Mouse (Mus musculus): Measurements from ENCODE around the gene Pla2r1.

The Pla2r1 gene

DNA sequence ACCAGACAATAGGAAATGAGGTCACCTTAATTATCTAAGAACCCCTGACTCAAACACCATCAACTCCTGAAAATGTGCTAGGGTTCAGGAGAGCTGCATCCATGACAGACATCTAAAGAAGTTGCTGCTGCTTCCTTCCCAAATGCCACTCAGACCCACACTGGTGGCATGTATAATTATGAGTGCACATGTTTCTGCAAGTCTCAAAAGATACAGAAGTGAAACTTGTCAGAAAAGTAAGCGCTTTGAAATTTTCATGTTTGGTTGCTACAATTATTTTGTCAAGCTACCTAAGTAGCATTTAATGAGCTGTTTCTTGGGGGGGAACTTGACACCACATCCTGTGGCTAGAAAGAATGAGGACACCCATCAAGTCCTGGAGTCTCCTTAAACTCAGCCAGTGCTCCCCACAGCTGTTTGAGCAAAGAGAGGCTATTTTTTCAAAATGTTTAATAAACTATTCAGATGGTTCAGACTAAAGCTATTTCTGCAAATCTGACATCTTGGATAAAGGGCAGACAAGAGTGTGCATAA, 52.5 kb downstream of the Pla2r1 start:
- DNase-seq, result no peak

GRCm38 (mm10) chr2:60479906-60480305, 73.2 kb downstream of the Pla2r1 start:
- DNase-seq, result peak; percentile 70

- DNase-seq, result no peak
Measured at GRCm38 (mm10) chr2:60478778-60479177, 74.3 kb downstream of the Pla2r1 start.

DNA sequence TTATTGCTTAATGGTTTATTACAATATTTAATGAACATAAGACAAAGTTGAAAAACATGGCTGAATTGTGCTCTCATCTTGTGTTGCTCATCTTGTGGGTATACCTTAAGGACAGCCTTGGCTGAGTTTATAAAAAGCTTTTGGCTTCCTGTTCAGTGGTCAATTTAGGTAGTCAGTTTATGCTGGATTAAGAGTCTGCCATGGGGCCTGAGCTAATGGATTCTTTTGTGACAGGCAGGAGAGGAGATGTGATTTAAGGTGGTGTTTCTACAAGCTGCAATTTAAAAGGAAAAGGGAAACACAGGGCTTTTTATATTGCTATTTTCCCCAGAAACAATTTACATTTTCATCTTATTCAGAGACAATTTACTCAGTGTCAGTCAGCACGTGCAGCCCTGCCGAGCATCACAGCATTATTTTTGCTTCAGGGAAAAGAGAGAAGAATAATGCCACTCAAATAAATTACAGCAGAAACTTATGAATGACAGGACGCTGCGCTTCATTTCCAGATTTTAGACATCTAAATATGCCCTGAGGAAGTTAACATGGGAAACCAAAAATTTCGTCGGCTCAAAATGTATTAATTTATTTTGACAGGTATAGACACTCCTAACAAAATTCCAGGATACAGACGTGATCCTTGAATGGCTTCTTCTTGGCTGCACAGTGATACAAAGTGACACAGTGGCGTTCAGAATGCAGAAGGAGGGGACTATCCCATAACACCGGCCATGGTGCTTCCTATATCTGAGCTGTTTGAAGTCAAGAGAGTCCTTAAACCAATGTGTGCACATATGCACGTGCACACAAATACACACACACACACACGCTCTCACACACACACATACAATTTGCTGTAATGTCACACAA, 84.0 kb downstream of the Pla2r1 start:
- no peak for DNase-seq

GRCm38 (mm10) chr2:60452376-60452775, 100.7 kb downstream of the Pla2r1 start:
- no peak for DNase-seq

GRCm38 (mm10) chr2:60451119-60451773, 101.9 kb downstream of the Pla2r1 start:
- no peak for DNase-seq

DNA sequence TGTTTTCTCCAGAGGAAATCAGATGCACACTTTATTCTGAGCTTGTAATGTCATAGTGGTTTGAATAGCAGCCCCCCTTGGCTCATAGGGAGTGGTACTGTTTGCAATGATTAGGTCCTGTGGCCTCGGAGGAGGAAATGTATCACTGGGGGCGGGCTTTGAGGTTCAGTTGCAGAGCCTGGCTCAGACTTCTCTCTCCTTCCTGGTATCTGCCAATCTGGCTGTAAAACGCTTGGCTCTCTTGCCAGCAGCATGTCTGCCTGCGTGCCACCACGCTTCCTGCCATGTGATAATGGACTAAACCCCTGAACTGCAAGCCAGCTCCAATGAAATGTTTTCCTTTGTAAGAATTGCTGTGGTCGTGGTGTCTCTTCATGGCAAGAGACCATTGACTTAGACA, 103.4 kb downstream of the Pla2r1 start:
- DNase-seq, result no peak

- peak; percentile 80 for DNase-seq
Measured at GRCm38 (mm10) chr2:60444711-60445509, 108.2 kb downstream of the Pla2r1 start.

DNA sequence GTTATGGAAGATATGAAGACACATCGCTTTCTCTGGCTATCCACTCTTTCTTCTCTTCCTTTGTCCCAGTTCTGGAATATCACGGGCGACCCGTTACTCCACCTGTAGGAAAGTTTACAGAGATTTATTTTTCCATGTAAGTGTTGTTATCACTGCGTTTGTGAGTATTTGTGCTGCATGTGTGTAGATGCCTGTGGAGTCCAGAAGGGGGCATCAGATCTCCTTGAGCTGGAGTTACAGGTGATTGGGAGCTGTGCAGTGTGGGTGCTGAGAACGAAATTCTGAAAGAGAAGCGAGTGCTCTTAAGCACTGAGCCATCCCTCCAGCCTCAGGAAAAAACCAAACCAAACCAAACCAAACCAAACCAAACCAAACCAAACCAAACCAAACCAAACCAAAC, 109.8 kb downstream of the Pla2r1 start:
- no peak for DNase-seq

DNA sequence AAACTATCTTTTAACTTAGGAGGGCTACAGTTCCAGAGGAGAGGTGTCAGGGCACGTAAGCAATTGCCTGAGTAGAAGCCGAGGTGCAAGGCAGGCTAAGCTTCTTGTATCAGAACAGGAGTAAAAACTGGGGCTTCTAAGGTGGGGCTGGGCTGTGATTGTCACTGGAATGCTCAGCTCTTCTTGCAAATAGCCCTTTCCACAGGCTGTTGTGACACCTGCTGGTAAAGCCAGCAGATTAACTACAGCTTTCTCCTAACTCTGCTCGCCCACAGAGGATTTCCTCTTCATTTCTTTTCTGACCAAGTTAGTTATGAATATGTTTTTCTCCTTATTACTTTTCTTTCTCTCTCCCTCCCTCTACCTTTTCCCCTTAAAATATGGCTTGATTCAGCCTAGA, 111.2 kb downstream of the Pla2r1 start:
- peak; percentile 8 for DNase-seq

DNA sequence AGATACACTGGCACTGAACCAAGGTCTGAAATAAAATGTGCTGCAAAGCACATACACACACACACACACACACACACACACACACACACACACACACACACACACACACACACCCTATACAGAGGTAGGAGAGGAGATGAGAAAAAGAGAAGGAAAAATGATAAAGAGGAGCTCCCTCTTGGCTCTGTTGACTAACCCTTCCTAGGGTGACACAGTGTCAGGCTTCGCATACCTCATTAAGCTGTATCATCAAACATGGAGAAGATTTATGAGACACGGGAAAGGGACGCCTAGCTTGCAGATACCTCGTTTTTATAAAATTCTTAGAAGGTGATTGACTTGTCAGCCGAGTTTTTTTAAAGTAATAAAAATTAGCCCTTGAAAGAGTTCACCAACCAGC, 116.3 kb downstream of the Pla2r1 start:
- no peak for DNase-seq

GRCm38 (mm10) chr2:60430315-60431021, 122.6 kb downstream of the Pla2r1 start:
- DNase-seq, result no peak

- peak; percentile 55 for DNase-seq
Measured at GRCm38 (mm10) chr2:60418075-60418474, 135.0 kb downstream of the Pla2r1 start.

DNA sequence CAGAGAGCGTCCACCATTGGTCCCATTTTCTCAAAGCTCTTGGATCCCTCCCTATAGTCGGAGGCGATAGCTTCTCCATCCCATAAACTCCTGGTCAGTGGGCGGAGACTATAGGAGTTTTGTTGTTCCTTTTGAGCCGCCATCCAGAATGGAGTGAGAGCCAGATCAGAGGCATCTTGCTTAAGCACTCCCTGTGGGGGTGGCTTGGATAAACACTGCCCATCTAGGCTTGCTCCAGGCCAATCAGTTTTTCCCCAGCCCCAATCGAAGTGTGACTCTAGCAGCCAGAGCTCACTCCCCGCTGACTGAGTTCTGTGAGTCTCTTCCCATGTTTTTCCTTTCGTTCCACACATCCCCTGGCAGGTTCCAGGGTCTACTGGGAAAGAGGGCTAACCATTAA, 138.8 kb downstream of the Pla2r1 start:
- no peak for DNase-seq

DNA sequence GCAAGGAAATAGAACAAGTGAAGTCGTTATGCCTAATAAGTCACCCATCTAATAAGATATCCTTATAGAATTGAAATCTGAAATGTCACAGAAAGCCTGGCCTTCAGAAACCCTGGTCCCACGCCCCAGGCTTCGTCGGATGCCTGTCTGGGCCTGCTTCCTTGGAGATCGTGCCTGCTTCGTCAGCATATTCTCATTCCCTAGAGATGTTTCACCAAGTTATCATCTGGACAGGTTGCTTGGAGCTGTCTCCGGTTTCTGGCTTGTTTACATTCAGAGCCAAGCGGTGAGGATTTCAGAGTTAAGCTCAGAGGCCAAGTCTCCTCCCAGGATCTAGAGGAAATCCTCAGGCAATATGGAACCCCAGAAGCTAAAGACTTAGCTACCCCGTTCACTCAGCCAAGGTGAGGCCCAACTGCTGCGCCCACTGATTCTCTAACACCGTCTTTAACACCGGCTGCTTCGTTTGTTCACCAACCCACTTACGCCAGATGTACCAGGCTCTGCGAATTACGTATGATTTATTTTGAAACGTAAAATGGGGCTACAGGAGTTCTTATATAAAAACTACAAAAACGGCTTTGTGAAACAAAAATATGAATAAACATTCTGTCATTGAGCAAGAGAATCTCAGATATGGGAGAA, 140.0 kb downstream of the Pla2r1 start:
- peak; percentile 20 for DNase-seq

- DNase-seq, result no peak
Measured at GRCm38 (mm10) chr2:60411181-60411580, 141.9 kb downstream of the Pla2r1 start.

DNA sequence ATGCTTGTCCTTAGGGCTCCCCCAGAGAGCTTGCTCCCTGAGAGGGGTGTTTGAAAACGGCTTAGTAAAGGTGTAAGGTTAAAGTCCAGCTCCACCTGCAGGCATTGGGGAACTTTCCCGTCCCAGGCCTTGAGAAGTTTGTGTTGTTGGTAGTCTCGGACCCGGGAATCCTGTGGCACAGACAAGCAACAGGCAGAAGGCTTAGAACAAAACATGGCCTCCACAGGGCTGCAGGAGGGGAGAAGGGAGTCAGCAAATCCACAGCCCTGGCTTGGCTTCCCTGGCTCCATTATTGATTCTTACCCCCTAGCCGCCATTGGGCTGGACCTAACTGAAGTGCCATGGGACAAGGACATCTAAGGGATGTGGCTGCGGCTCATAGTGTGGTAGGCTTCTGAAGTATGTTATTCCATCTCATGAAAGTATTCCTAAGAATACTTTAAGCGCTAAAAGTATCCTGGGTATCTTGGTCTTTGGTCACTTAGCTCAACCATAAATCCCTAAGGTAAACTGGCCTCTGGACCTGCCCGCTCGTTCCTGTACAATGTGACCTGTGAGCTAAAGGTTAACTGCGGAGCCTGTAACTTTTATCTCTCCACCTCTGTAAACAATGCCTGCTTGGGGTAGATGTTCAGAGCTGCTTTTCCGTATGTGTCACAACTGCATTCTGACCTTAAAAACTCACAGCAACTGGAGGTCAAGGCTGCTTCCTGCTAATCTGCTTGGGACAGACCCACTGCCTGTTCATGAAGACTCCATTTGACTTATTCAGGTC, 142.9 kb downstream of the Pla2r1 start:
- no peak for DNase-seq

DNA sequence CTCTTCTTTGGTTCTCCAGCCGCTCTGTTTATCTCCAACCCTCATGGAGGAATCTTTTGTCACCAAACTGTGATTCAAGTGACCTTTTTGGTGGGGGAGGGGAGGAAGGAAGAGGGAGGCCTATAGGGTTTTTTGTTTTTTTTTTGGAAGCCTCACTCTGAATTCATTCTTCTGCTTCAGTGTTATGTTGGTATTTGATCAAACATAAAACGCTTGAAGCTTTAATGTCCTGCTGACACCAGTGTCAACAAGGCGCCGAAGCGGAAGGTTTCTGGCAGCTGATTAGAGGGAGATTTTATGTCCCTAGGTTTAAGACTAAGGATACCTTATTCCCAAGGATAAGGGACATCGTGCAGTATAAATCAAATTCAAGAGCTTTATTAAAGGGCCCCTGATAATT, 143.9 kb downstream of the Pla2r1 start:
- no peak for DNase-seq

DNA sequence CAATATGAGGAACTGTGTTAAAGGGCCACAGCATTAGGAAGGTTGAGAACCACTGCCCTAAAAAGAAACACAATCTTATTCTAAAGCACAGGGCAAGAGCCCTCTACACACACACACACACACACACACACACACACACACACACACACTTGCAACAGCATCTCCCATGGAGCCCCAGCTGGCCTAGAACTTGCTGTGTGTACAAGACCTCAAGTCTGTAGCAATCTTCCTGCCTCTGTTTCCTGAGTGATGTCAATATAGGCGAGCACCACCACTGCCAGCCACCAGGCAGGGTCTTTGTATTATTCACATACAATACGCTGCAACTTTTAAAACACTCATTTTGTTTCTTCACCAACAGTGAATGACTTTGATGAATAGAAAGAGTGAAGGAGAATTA, 145.7 kb downstream of the Pla2r1 start:
- DNase-seq, result no peak

GRCm38 (mm10) chr2:60405431-60405830, 147.7 kb downstream of the Pla2r1 start:
- no peak for DNase-seq

- no peak for DNase-seq
Measured at GRCm38 (mm10) chr2:60404763-60405162, 148.3 kb downstream of the Pla2r1 start.
